Comparison of ENCODE assay signal across 8 mouse cellular contexts in genomic region chr7:141476981-141477370, GRCm38 (mm10). TPM values are rescaled to one million over a fixed set of nuclear protein-coding genes. Genes with fewer than 3 reads are reported as not detected.
DNase-seq lines count a peak whose midpoint lies in the region; ATAC-seq and TF ChIP-seq lines count a peak whose summit lies in the region.

No protein-coding gene starts in this region.

- WGBS in forebrain, embryonic 10.5 days, result 25% methylated on average over 7 of the region's 7 CpGs
- 22% methylated on average over 7 of the region's 7 CpGs for WGBS in forebrain, embryonic 11.5 days
- 8% methylated on average over 7 of the region's 7 CpGs for WGBS in heart, embryonic 16.5 days
- 3% methylated on average over 7 of the region's 7 CpGs for WGBS in lung, embryonic 14.5 days

- in situ Hi-C loops in CH12.LX (cut with MboI; ENCODE audit: low pct_ligation_motif_present, low pct_unique_long_range_greater_than_20kb, low sequenced_read_pairs), result no loop called here

- H3K4me3 ChIP-seq in forebrain, embryonic 10.5 days, result peak overlapping the region; percentile 88
- no peak overlapping the region for H3K4me3 ChIP-seq in forebrain, embryonic 11.5 days (ENCODE audit: low read depth, low read length)
- peak overlapping the region in 2 of 3 experiments; percentile 89 to 96 for H3K4me3 ChIP-seq in CH12.LX (replicated peaks in 1 of 3; ENCODE audit: low read depth in 2 of 3, low read length in 2 of 3, poor library complexity in 1 of 3)
- peak overlapping the region; percentile 70 for H3K4me3 ChIP-seq in heart, embryonic 16.5 days (ENCODE audit: low read length)
- H3K4me3 ChIP-seq in lung, embryonic 14.5 days (ENCODE audit: low read depth, low read length), result peak overlapping the region; percentile 81

- peaks cover 22% of the 10 kb centered on the region for H3K79me2 ChIP-seq in CH12.LX (replicated peaks; ENCODE audit: control insufficient read depth, extremely low read depth, insufficient read depth, poor library complexity, severe bottlenecking)

- H3K4me2 ChIP-seq in forebrain, embryonic 11.5 days (ENCODE audit: low read depth, low read length, severe bottlenecking), result no peak overlapping the region
- H3K4me2 ChIP-seq in CH12.LX (ENCODE audit: insufficient read depth, low read depth, poor library complexity, severe bottlenecking), result peak overlapping the region; percentile 53; the same call in 1 of the 2 replicates
- peak overlapping the region; percentile 89 for H3K4me2 ChIP-seq in heart, embryonic 16.5 days (ENCODE audit: low read depth, low read length)
- peak overlapping the region; percentile 86 for H3K4me2 ChIP-seq in lung, embryonic 14.5 days

- peaks cover 62% of the 10 kb centered on the region for H3K4me1 ChIP-seq in forebrain, embryonic 10.5 days
- H3K4me1 ChIP-seq in forebrain, embryonic 11.5 days (replicated peaks; ENCODE audit: control insufficient read depth, insufficient read depth, low read length), result peaks cover 16% of the 10 kb centered on the region
- peaks cover 16 to 51% of the 10 kb centered on the region in 2 experiments for H3K4me1 ChIP-seq in CH12.LX (ENCODE audit: control insufficient read depth in 1 of 2, insufficient read depth in 2 of 2)
- peaks cover 55% of the 10 kb centered on the region for H3K4me1 ChIP-seq in heart, embryonic 16.5 days (ENCODE audit: control insufficient read depth, insufficient read depth, low read length)
- H3K4me1 ChIP-seq in lung, embryonic 14.5 days (ENCODE audit: insufficient read depth), result peaks cover 36% of the 10 kb centered on the region

- TF ChIP-seq POLR2A in CH12.LX (IDR thresholded peaks at IDR 0.05; ENCODE audit: low read depth, low read length), result no peak

- TF ChIP-seq CTCF in CH12.LX (conservative IDR thresholded peaks at IDR 0.05 in 1 of 2, IDR thresholded peaks at IDR 0.05 in 1 of 2; ENCODE audit: low read depth in 2 of 2, low read length in 2 of 2), result peak in 1 of 2 experiments; percentile 24; a peak in 1 of 4 replicates
- TF ChIP-seq CTCF in lung, embryonic 14.5 days (IDR thresholded peaks at IDR 0.05; ENCODE audit: low read depth), result no peak

- peaks cover 40% of the 10 kb centered on the region for H3K27me3 ChIP-seq in forebrain, embryonic 10.5 days (ENCODE audit: poor library complexity, severe bottlenecking)
- H3K27me3 ChIP-seq in forebrain, embryonic 11.5 days (ENCODE audit: control insufficient read depth, insufficient read depth, low read length), result peaks cover 12% of the 10 kb centered on the region
- H3K27me3 ChIP-seq in CH12.LX (replicated peaks), result peaks cover 9% of the 10 kb centered on the region
- H3K27me3 ChIP-seq in heart, embryonic 16.5 days (ENCODE audit: control insufficient read depth, insufficient read depth, low read length), result no peaks in the 10 kb centered on the region
- 0 out of 2 replicates have a peak, but pooled peaks cover 2% of the 10 kb centered on the region for H3K27me3 ChIP-seq in lung, embryonic 14.5 days (ENCODE audit: insufficient read depth, low read length)

- dilution Hi-C loops in CH12.LX (cut with MboI; ENCODE audit: extremely low pct_ligation_motif_present, extremely low pct_unique_long_range_greater_than_20kb, low sequenced_read_pairs), result no loop called here

- peaks cover 10% of the 10 kb centered on the region for H3K36me3 ChIP-seq in forebrain, embryonic 10.5 days (replicated peaks)
- H3K36me3 ChIP-seq in forebrain, embryonic 11.5 days (ENCODE audit: control insufficient read depth, insufficient read depth, low read length), result peaks cover 3% of the 10 kb centered on the region
- peaks cover 8 to 17% of the 10 kb centered on the region in 2 experiments for H3K36me3 ChIP-seq in CH12.LX (replicated peaks in 1 of 2; ENCODE audit: control insufficient read depth in 1 of 2, insufficient read depth in 1 of 2, low read length in 1 of 2)
- peaks cover 7% of the 10 kb centered on the region for H3K36me3 ChIP-seq in heart, embryonic 16.5 days (ENCODE audit: control insufficient read depth, insufficient read depth)
- H3K36me3 ChIP-seq in lung, embryonic 14.5 days (ENCODE audit: insufficient read depth), result peaks cover 9% of the 10 kb centered on the region

- TF ChIP-seq RAD21 in CH12.LX (IDR thresholded peaks at IDR 0.05; ENCODE audit: low read depth, low read length), result no peak

- TF ChIP-seq EP300 in CH12.LX (IDR thresholded peaks at IDR 0.05; ENCODE audit: low read length), result no peak

- H3K9me3 ChIP-seq in forebrain, embryonic 10.5 days, result no peaks in the 10 kb centered on the region
- no peaks in the 10 kb centered on the region for H3K9me3 ChIP-seq in forebrain, embryonic 11.5 days (ENCODE audit: control insufficient read depth, low read length)
- H3K9me3 ChIP-seq in CH12.LX (replicated peaks; ENCODE audit: low read length), result no peaks in the 10 kb centered on the region
- no peaks in the 10 kb centered on the region for H3K9me3 ChIP-seq in heart, embryonic 16.5 days (replicated peaks; ENCODE audit: control insufficient read depth, low read length)
- no peaks in the 10 kb centered on the region for H3K9me3 ChIP-seq in lung, embryonic 14.5 days (ENCODE audit: low read depth, low read length)

- no peak for ATAC-seq in forebrain, embryonic 11.5 days (replicated peaks; ENCODE audit: low FRiP score)
- no peak for ATAC-seq in heart, embryonic 16.5 days (replicated peaks; ENCODE audit: extremely low read depth, insufficient read depth, low FRiP score)
- ATAC-seq in lung, embryonic 14.5 days (ENCODE audit: insufficient read depth), result peak; percentile 4; the same call in 1 of the 2 replicates

- no peak overlapping the region; the same call in 1 of the 2 replicates for H3K9ac ChIP-seq in forebrain, embryonic 11.5 days (ENCODE audit: low read length)
- no peak overlapping the region for H3K9ac ChIP-seq in CH12.LX (ENCODE audit: insufficient read depth, low read depth)
- peak overlapping the region; percentile 62 for H3K9ac ChIP-seq in heart, embryonic 16.5 days (ENCODE audit: low read length)
- H3K9ac ChIP-seq in lung, embryonic 14.5 days, result peak overlapping the region; percentile 75

- DNase-seq in forebrain, embryonic 10.5 days (ENCODE audit: extremely low spot score, low spot score), result no peak
- no peak for DNase-seq in forebrain, embryonic 11.5 days (ENCODE audit: low spot score)
- no peak for DNase-seq in CH12.LX (ENCODE audit: extremely low read depth)
- DNase-seq in lung, embryonic 14.5 days, result no peak
- no peak for DNase-seq in yolk sac, embryonic 10.5 days (ENCODE audit: low spot score)
- DNase-seq in right cerebral cortex, postnatal 25 days, result no peak
- DNase-seq in urinary bladder, postnatal 14 days (ENCODE audit: low spot score), result no peak

- peak overlapping the region; percentile 99 for H3K27ac ChIP-seq in forebrain, embryonic 10.5 days
- no peak overlapping the region for H3K27ac ChIP-seq in forebrain, embryonic 11.5 days (ENCODE audit: low read depth, low read length)
- H3K27ac ChIP-seq in CH12.LX (ENCODE audit: insufficient read depth, low read depth), result no peak overlapping the region
- H3K27ac ChIP-seq in heart, embryonic 16.5 days (ENCODE audit: low read length), result peak overlapping the region; percentile 96
- peak overlapping the region; percentile 98 for H3K27ac ChIP-seq in lung, embryonic 14.5 days (ENCODE audit: low read depth)

RNA-seq across cellular contexts. Expression of gene Tspan4, which starts 1.9 kb away (rescaled TPM):
- 31.4 and 37.9 TPM in 2 replicates for polyA plus RNA-seq in forebrain, embryonic 10.5 days (2016; fragmentation: Nextera tagmentation; extraction: Ambion mirVana)
- 29.7 and 34.0 TPM in 2 replicates for polyA plus RNA-seq in forebrain, embryonic 11.5 days (2014; fragmentation: Nextera tagmentation; extraction: Ambion mirVana)
- total RNA-seq in CH12.LX (2012; rRNA removed) (28.9 and 30.0 TPM in 2 replicates), CH12.LX (2014; rRNA removed) (23.8 and 28.4 TPM in 2 replicates)
- 20.3 and 21.2 TPM in 2 replicates for polyA plus RNA-seq in CH12.LX (2012; ENCODE audit: insufficient read length, low read depth)
- 61.0 and 61.5 TPM in 2 replicates for polyA plus RNA-seq in heart, embryonic 16.5 days (2015; fragmentation: Nextera tagmentation; extraction: Ambion mirVana)
- polyA plus RNA-seq in lung, embryonic 14.5 days (2014; fragmentation: Nextera tagmentation; extraction: Ambion mirVana), result 95.5 and 100.0 TPM in 2 replicates

RNA-seq across cellular contexts. Expression of gene Polr2l, which starts 2.0 kb away (rescaled TPM):
- polyA plus RNA-seq in forebrain, embryonic 10.5 days (2016; fragmentation: Nextera tagmentation; extraction: Ambion mirVana), result 87.0 and 95.7 TPM in 2 replicates
- 73.9 and 78.5 TPM in 2 replicates for polyA plus RNA-seq in forebrain, embryonic 11.5 days (2014; fragmentation: Nextera tagmentation; extraction: Ambion mirVana)
- 82.3 and 109 TPM in 2 replicates for total RNA-seq in CH12.LX (2012; rRNA removed)
- total RNA-seq in CH12.LX (2014; rRNA removed), result 35.7 and 37.1 TPM in 2 replicates
- 57.5 and 64.8 TPM in 2 replicates for polyA plus RNA-seq in CH12.LX (2012; ENCODE audit: insufficient read length, low read depth)
- 56.7 and 61.5 TPM in 2 replicates for polyA plus RNA-seq in heart, embryonic 16.5 days (2015; fragmentation: Nextera tagmentation; extraction: Ambion mirVana)
- polyA plus RNA-seq in lung, embryonic 14.5 days (2014; fragmentation: Nextera tagmentation; extraction: Ambion mirVana), result 71.2 and 74.3 TPM in 2 replicates

RNA-seq across cellular contexts. Expression of gene Cd151, which starts 9.8 kb away (rescaled TPM):
- polyA plus RNA-seq in forebrain, embryonic 10.5 days (2016; fragmentation: Nextera tagmentation; extraction: Ambion mirVana), result 15.2 and 17.7 TPM in 2 replicates
- polyA plus RNA-seq in forebrain, embryonic 11.5 days (2014; fragmentation: Nextera tagmentation; extraction: Ambion mirVana), result 40.3 and 48.6 TPM in 2 replicates
- total RNA-seq in CH12.LX (2012; rRNA removed) (14.9 and 15.0 TPM in 2 replicates), CH12.LX (2014; rRNA removed) (10.1 and 10.6 TPM in 2 replicates)
- polyA plus RNA-seq in CH12.LX (2012; ENCODE audit: insufficient read length, low read depth), result 13.5 and 21.1 TPM in 2 replicates
- polyA plus RNA-seq in heart, embryonic 16.5 days (2015; fragmentation: Nextera tagmentation; extraction: Ambion mirVana), result 42.2 and 44.0 TPM in 2 replicates
- polyA plus RNA-seq in lung, embryonic 14.5 days (2014; fragmentation: Nextera tagmentation; extraction: Ambion mirVana), result 69.8 and 79.1 TPM in 2 replicates

RNA-seq across cellular contexts. Expression of gene Cracr2b, which starts 16.1 kb away (rescaled TPM):
- 6.2 and 7.3 TPM in 2 replicates for polyA plus RNA-seq in forebrain, embryonic 10.5 days (2016; fragmentation: Nextera tagmentation; extraction: Ambion mirVana)
- polyA plus RNA-seq in forebrain, embryonic 11.5 days (2014; fragmentation: Nextera tagmentation; extraction: Ambion mirVana), result 3.6 and 5.9 TPM in 2 replicates
- total RNA-seq in CH12.LX (2012; rRNA removed), result not detected in 2 replicates
- not detected in 2 replicates for total RNA-seq in CH12.LX (2014; rRNA removed)
- polyA plus RNA-seq in CH12.LX (2012; ENCODE audit: insufficient read length, low read depth), result not detected in 2 replicates
- 24.2 and 26.1 TPM in 2 replicates for polyA plus RNA-seq in heart, embryonic 16.5 days (2015; fragmentation: Nextera tagmentation; extraction: Ambion mirVana)
- 15.1 and 18.9 TPM in 2 replicates for polyA plus RNA-seq in lung, embryonic 14.5 days (2014; fragmentation: Nextera tagmentation; extraction: Ambion mirVana)

RNA-seq across cellular contexts. Expression of gene Pnpla2, which starts 22.0 kb away (rescaled TPM):
- polyA plus RNA-seq in forebrain, embryonic 10.5 days (2016; fragmentation: Nextera tagmentation; extraction: Ambion mirVana), result 15.9 and 18.2 TPM in 2 replicates
- 16.9 and 17.9 TPM in 2 replicates for polyA plus RNA-seq in forebrain, embryonic 11.5 days (2014; fragmentation: Nextera tagmentation; extraction: Ambion mirVana)
- total RNA-seq in CH12.LX (2012; rRNA removed) (8.9 and 11.7 TPM in 2 replicates), CH12.LX (2014; rRNA removed) (1.5 and 2.8 TPM in 2 replicates)
- 25.3 and 29.6 TPM in 2 replicates for polyA plus RNA-seq in CH12.LX (2012; ENCODE audit: insufficient read length, low read depth)
- 73.1 and 78.0 TPM in 2 replicates for polyA plus RNA-seq in heart, embryonic 16.5 days (2015; fragmentation: Nextera tagmentation; extraction: Ambion mirVana)
- 26.1 and 26.3 TPM in 2 replicates for polyA plus RNA-seq in lung, embryonic 14.5 days (2014; fragmentation: Nextera tagmentation; extraction: Ambion mirVana)

Comparison
In these comparisons a context has a peak if more than half of its experiments do, and no peak if none do; other contexts are left out.
1. H3K27ac ChIP-seq: peak in forebrain, embryonic 10.5 days (single experiment), heart, embryonic 16.5 days (single experiment) and lung, embryonic 14.5 days (single experiment); none in forebrain, embryonic 11.5 days (single experiment) and CH12.LX (single experiment).
2. H3K9ac ChIP-seq: peak in heart, embryonic 16.5 days (single experiment) and lung, embryonic 14.5 days (single experiment); none in forebrain, embryonic 11.5 days (single experiment) and CH12.LX (single experiment).